Mouse (Mus musculus) liver, embryonic 12.5 days (tissue): ENCODE data around the gene Enkd1. TPM values are rescaled to one million over a fixed set of nuclear protein-coding genes. Genes with fewer than 3 reads are reported as not detected.

Experiments
- ATAC-seq: fragments of 200-750 bp; cut with Nextera tagmentation; 2 replicates; pipeline ENCODE4 v1.8.0; 2017; ENCODE audit warnings: moderate number of reproducible peaks, mild to moderate bottlenecking, moderate library complexity
- H3K27ac ChIP-seq: fragments of 300-500 bp; sonication (generic); 2 replicates; pipeline ENCODE4 v1.5.1; 2016; ENCODE audit warnings: mild to moderate bottlenecking
- H3K27me3 ChIP-seq: fragments of 300-500 bp; sonication (generic); replicated peaks from 2 replicates; pipeline ENCODE4 v1.6.1; 2016; ENCODE audit warnings: mild to moderate bottlenecking, moderate library complexity
- H3K36me3 ChIP-seq: fragments of 300-500 bp; sonication (generic); 2 replicates; pipeline ENCODE4 v1.6.1; 2016; ENCODE audit warnings: mild to moderate bottlenecking, moderate library complexity
- H3K4me1 ChIP-seq: fragments of 300-500 bp; sonication (generic); 2 replicates; pipeline ENCODE4 v1.6.1; 2016
- H3K4me2 ChIP-seq: fragments of 300-500 bp; sonication (generic); 2 replicates; pipeline ENCODE4 v1.6.1; 2016; ENCODE audit warnings: mild to moderate bottlenecking, moderate library complexity
- H3K4me3 ChIP-seq: fragments of 300-500 bp; sonication (generic); 2 replicates; pipeline ENCODE4 v1.5.1; 2016; ENCODE audit warnings: mild to moderate bottlenecking, moderate library complexity
- H3K9ac ChIP-seq: fragments of 300-500 bp; sonication (generic); 2 replicates; pipeline ENCODE4 v1.6.1; 2016; ENCODE audit warnings: mild to moderate bottlenecking, moderate library complexity
- H3K9me3 ChIP-seq: fragments of 300-500 bp; sonication (generic); replicated peaks from 2 replicates; pipeline ENCODE4 v1.6.1; 2016; ENCODE audit warnings: mild to moderate bottlenecking, moderate library complexity
- WGBS: fragments of 180-500 bp; shearing (Covaris S2); methylation state at CpG from one replicate; pipeline ENCODE4 v1.1.7; 2016; ENCODE audit not compliant: insufficient replicate concordance; 5-methylcytosine and 5-hydroxymethylcytosine counted together
- polyA plus RNA-seq: library from polyadenylated mRNA; unstranded; fragments of >200 nt; fragmentation: Nextera tagmentation; extraction: Ambion mirVana; gene quantifications from 2 replicates; pipeline ENCODE4 v1.2.1, GENCODE M21; 2016

Enkd1 gene
- polyA plus RNA-seq, 1 experiment from 2014 or later, result 12.4 TPM

DNA sequence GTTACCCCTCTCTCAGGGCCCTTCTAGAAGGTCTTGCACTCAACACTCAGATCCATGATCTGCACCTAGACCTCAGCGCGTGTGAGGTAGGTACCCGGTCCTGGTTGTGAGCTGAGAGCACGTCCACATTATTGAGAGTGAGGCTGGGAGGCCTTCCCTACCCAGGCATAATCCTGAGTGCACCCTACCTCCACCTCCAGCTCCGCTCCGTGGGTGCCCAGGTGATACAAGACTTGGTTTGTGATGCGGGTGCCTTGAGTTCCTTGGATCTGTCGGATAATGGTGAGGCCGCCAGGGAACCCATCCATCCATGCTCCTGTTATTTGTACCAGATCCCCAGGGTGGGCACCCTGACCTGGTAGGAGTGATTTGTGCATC is 18.0 kb downstream of the Enkd1 start:
- H3K9ac ChIP-seq, result no peak overlapping the region
- peaks cover 17% of the 10 kb centered on the region for H3K27me3 ChIP-seq
- ATAC-seq, result no peak
- no peaks in the 10 kb centered on the region for H3K36me3 ChIP-seq
- H3K4me1 ChIP-seq, result peaks cover 27% of the 10 kb centered on the region
- 82% methylated on average over 9 of the region's 9 CpGs for WGBS
- no peak overlapping the region for H3K4me3 ChIP-seq
- H3K4me2 ChIP-seq, result no peak overlapping the region
- no peak overlapping the region for H3K27ac ChIP-seq
- no peaks in the 10 kb centered on the region for H3K9me3 ChIP-seq

GRCm38 (mm10) chr8:105689256-105689982 is 18.6 kb downstream of the Enkd1 start:
- Histone ChIP-seq H3K4me1 (peaks cover 23% of the 10 kb centered on the region), H3K9me3 (no peaks in the 10 kb centered on the region), H3K9ac (no peak overlapping the region), H3K36me3 (peaks cover 2% of the 10 kb centered on the region), H3K4me2 (no peak overlapping the region), H3K27me3 (peaks cover 12% of the 10 kb centered on the region), H3K4me3 (no peak overlapping the region), H3K27ac (no peak overlapping the region)
- ATAC-seq, result no peak
- WGBS, result 64% methylated on average over 35 of the region's 35 CpGs

DNA sequence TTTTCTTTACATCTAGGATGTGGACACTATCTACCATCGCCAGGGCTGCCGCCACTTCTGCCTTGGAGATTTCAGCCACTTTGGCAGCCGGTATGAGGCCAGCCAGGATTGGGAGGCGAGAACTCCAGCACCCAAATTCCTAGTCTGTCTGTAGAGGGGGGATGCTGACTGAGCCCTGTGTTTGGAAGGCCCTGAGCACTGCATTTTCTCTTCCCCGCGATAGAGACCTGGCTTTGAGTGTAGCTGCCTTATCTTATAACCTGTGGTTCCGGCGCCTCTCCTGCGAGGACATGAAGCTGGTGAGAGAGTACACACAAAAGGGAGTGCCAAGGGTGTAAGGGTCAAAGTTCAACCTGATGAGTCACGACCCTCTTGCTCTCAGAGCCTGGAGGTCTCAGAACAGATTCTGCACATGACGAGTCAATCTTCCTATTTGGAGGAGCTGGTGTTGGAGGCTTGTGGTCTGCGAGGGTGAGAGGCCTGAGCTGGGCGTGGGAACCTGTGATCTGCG is 19.7 kb downstream of the Enkd1 start:
- no peak overlapping the region for H3K4me3 ChIP-seq
- H3K4me1 ChIP-seq, result peaks cover 13% of the 10 kb centered on the region; the same call in 1 of the 2 replicates
- H3K36me3 ChIP-seq, result peaks cover 13% of the 10 kb centered on the region
- no peak overlapping the region for H3K9ac ChIP-seq
- peaks cover 3% of the 10 kb centered on the region; the same call in 1 of the 2 replicates for H3K27me3 ChIP-seq
- ATAC-seq, result no peak
- WGBS, result 38% methylated on average over 14 of the region's 14 CpGs
- no peak overlapping the region for H3K4me2 ChIP-seq
- H3K27ac ChIP-seq, result no peak overlapping the region
- no peaks in the 10 kb centered on the region for H3K9me3 ChIP-seq

GRCm38 (mm10) chr8:105687512-105687911 is 20.5 kb downstream of the Enkd1 start:
- WGBS, result 65% methylated on average over 8 of the region's 8 CpGs
- peaks cover 3% of the 10 kb centered on the region; the same call in 1 of the 2 replicates for H3K27me3 ChIP-seq

DNA sequence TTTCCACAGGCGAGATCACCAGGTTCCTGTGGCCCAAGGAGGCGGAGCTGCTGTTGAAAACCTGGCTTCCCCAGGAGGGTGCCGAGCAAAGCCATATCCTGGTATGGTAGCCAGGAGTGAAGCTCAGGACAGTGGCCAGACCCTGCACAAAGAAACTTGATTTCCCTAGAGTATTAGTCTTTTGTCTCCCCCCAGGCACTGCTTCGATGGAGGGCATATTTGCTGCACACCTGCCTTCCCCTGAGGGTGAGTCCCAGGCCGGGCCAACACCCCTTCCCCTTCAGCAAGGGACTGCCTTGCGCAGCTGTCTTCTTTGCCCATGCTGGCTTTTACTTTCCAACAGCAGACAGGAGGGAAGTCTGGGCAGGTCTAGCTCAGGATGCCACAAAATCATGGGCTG is 21.5 kb downstream of the Enkd1 start:
- H3K4me2 ChIP-seq, result peak overlapping the region; percentile 51
- peaks cover 13% of the 10 kb centered on the region; the same call in 1 of the 2 replicates for H3K4me1 ChIP-seq
- 0 out of 2 replicates have a peak, but pooled peaks cover 3% of the 10 kb centered on the region for H3K27me3 ChIP-seq
- no peaks in the 10 kb centered on the region for H3K9me3 ChIP-seq
- WGBS, result 67% methylated on average over 6 of the region's 6 CpGs
- H3K36me3 ChIP-seq, result peaks cover 30% of the 10 kb centered on the region
- H3K27ac ChIP-seq, result 0 out of 2 replicates have a peak overlapping the region, but pooled peaks have one; percentile 13
- no peak overlapping the region for H3K4me3 ChIP-seq
- no peak overlapping the region for H3K9ac ChIP-seq
- ATAC-seq, result no peak

More at GRCm38 (mm10) chr8:105687512-105687911, 20.5 kb downstream of the Enkd1 start:
- Histone ChIP-seq H3K4me1 (peaks cover 13% of the 10 kb centered on the region; the same call in 1 of the 2 replicates), H3K9me3 (no peaks in the 10 kb centered on the region), H3K36me3 (peaks cover 21% of the 10 kb centered on the region), H3K4me3 (no peak overlapping the region), H3K27ac (no peak overlapping the region), H3K9ac (no peak overlapping the region), H3K4me2 (no peak overlapping the region)
- ATAC-seq, result no peak

DNA sequence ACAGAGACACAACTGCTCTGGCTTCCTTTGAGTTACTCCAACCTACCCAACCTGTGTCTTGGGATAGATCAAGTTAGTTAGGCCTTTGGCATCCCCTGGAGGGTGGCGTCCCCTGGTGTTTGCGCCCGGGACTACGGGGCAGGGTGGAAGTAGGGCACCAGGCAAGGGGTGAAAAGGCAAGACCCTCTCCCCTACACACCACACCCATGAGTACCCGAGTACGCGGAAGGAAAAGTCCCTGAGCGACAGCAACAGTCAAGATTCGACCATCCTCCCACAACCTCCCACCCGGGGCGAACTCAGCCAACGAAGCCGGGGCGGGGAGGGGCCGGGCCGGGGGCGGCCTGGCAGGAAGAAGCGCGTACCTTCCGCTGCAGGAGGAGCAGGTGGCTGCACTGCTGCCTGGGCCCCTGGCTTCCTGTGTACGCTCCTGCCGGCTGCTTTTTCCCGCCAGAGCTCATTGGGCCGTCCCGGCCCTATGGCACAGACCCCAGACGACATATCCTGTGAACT is 22.2 kb downstream of the Enkd1 start, which contains the start of gene Carmil2:
Gene Carmil2, plus strand, starts transcription at position 479 of the 513 bp plus-strand sequence.
- peak; percentile 36; the same call in 1 of the 2 replicates for ATAC-seq
- H3K4me3 ChIP-seq, result peak within 1 kb of the TSS; percentile 6; the same call in 1 of the 2 replicates

DNA sequence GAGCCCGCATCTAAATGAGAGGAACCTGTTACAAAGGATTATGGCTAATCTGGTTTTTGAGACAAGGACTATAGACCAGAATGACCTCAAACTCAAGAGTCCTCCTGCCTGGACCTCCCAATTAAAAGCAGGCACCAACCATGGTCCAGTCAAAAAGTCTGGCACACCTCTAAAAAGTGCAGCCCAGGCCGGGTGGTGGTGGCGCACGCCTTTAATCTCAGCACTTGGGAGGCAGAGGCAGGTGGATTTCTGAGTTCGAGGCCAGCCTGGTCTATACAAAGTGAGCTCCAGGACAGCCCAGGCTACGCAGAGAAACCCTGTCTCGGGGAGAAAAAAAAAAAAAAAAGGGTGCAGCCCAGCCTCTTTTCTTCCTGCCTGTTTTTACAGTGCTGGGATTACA is 22.7 kb downstream of the Enkd1 start:
- peak overlapping the region; percentile 51 for H3K4me2 ChIP-seq
- no peak overlapping the region for H3K9ac ChIP-seq
- H3K27me3 ChIP-seq, result 0 out of 2 replicates have a peak, but pooled peaks cover 3% of the 10 kb centered on the region
- peaks cover 13% of the 10 kb centered on the region; the same call in 1 of the 2 replicates for H3K4me1 ChIP-seq
- H3K9me3 ChIP-seq, result no peaks in the 10 kb centered on the region
- H3K36me3 ChIP-seq, result peaks cover 43% of the 10 kb centered on the region
- 57% methylated on average over 7 of the region's 7 CpGs for WGBS
- no peak overlapping the region for H3K4me3 ChIP-seq
- no peak for ATAC-seq
- no peak overlapping the region for H3K27ac ChIP-seq

More for the DNA sequence above, 22.2 kb downstream of the Enkd1 start, which contains the start of gene Carmil2:
- Histone ChIP-seq H3K27ac (0 out of 2 replicates have a peak within 1 kb of the TSS, but pooled peaks have one; percentile 13), H3K9me3 (no peaks in the 10 kb centered on the region), H3K27me3 (0 out of 2 replicates have a peak, but pooled peaks cover 3% of the 10 kb centered on the region), H3K4me1 (peaks cover 13% of the 10 kb centered on the region; the same call in 1 of the 2 replicates), H3K9ac (0 out of 2 replicates have a peak within 1 kb of the TSS, but pooled peaks have one; percentile 27), H3K36me3 (peaks cover 37% of the 10 kb centered on the region), H3K4me2 (peak within 1 kb of the TSS; percentile 51)
- 8% methylated on average over 23 of the region's 26 CpGs for WGBS

- Histone ChIP-seq H3K4me3 (no peak overlapping the region), H3K36me3 (peaks cover 100% of the 10 kb centered on the region), H3K4me2 (no peak overlapping the region), H3K4me1 (no peaks in the 10 kb centered on the region), H3K9me3 (no peaks in the 10 kb centered on the region), H3K27me3 (no peaks in the 10 kb centered on the region), H3K27ac (no peak overlapping the region), H3K9ac (no peak overlapping the region)
- ATAC-seq, result no peak
- 84% methylated on average over 1 of the region's 1 CpGs for whole genome bisulfite sequencing
Observed at GRCm38 (mm10) chr8:105677891-105678290, 30.1 kb downstream of the Enkd1 start.

GRCm38 (mm10) chr8:105661167-105661566 is 46.8 kb downstream of the Enkd1 start:
- no peak for ATAC-seq

DNA sequence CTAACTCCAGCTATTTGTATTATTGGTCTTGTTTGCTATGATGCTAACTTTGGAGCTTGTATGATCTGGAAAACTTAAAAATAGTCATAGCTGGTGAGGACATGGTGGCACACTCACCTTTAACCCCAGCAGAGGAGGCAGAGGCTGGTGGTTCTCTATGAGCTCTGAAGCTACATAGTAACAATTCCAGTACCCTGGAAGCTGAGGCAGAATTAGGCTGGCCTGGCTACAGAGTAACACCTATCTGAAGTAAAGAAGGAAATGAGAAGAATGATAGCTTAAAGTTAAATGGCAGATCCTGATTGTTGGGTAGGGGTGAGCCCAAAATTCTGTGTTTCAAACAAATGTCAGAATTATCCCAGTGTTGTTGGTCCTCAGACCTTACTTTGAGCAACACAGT is 50.4 kb downstream of the Enkd1 start:
- Histone ChIP-seq H3K9me3 (no peaks in the 10 kb centered on the region), H3K4me1 (no peaks in the 10 kb centered on the region), H3K27ac (no peak overlapping the region), H3K27me3 (no peaks in the 10 kb centered on the region), H3K4me3 (no peak overlapping the region), H3K36me3 (peaks cover 46% of the 10 kb centered on the region), H3K9ac (no peak overlapping the region), H3K4me2 (no peak overlapping the region)
- ATAC-seq, result no peak

More at GRCm38 (mm10) chr8:105661167-105661566, 46.8 kb downstream of the Enkd1 start:
- Histone ChIP-seq H3K27me3 (no peaks in the 10 kb centered on the region), H3K27ac (no peak overlapping the region), H3K4me1 (no peaks in the 10 kb centered on the region), H3K4me3 (no peak overlapping the region), H3K9ac (no peak overlapping the region), H3K9me3 (no peaks in the 10 kb centered on the region), H3K4me2 (no peak overlapping the region), H3K36me3 (peaks cover 60% of the 10 kb centered on the region)
- 76% methylated on average over 3 of the region's 3 CpGs for WGBS
